Mouse (Mus musculus) olfactory bulb, adult 2 months (tissue): Measurements from ENCODE around the gene Stum.

Source experiments
- CTCF ChIP-seq: fragments of 200-500 bp; IDR thresholded peaks from 2 replicates; pipeline ENCODE4 v1.5.1; 2012; ENCODE audit warnings: low read depth, mild to moderate bottlenecking, low read length, moderate library complexity; ENCODE audit not compliant: insufficient read depth
- POLR2A ChIP-seq: fragments of 200-500 bp; IDR thresholded peaks from 2 replicates; pipeline ENCODE4 v1.6.1; 2012; ENCODE audit warnings: mild to moderate bottlenecking, low read depth, low read length, moderate library complexity; ENCODE audit not compliant: insufficient read depth

- TF ChIP-seq CTCF (no peak), POLR2A (no peak)
These were observed 20.3 kb downstream of the Stum start for GRCm38 (mm10) chr1:180462983-180463475.
